Mouse (Mus musculus) gastrocnemius, adult 18-20 months (tissue): ENCODE measurements around the gene Traf2. TPM values are rescaled to one million over a fixed set of nuclear protein-coding genes. Genes with fewer than 3 reads are reported as not detected.

Experiments
- DNase-seq: peaks from one replicate; pipeline ENCODE4 v3.0.0; 2021; ENCODE audit warnings: low spot score
- long read RNA-seq, 2 experiments: library from polyadenylated mRNA; stranded (forward); transcript quantifications; one replicate each; pipeline ENCODE4 v2.0.0; 2021
- total RNA-seq, 2 experiments: library from RNA; stranded (reverse); gene quantifications; 2 replicates each; pipeline ENCODE4 v1.2.3; 2021

Traf2 gene
- total RNA-seq = 10 to 100 TPM; 13.7 to 15.1 TPM
- long read RNA-seq, experiment 1, transcript Traf2-202 (11 exons, 2,151 nt) = minor isoform, 5 of 54 reads
- long read RNA-seq, experiment 1, transcript Traf2-201 (11 exons, 3,044 nt) = major isoform, 34 of 54 reads
- long read RNA-seq, experiment 1, partial matches to known transcripts = 13 of 54 reads
- long read RNA-seq, experiment 1, other reads (novel, unspliced or antisense) = 2 of 54 reads
- long read RNA-seq, experiment 2, transcript Traf2-201 (11 exons, 3,044 nt) = major isoform, 20 of 29 reads
- long read RNA-seq, experiment 2, partial matches to known transcripts = 4 of 29 reads
- long read RNA-seq, experiment 2, other reads (novel, unspliced or antisense) = 1 of 29 reads

- peak; percentile 99 for DNase-seq
Observed at GRCm38 (mm10) chr2:25546811-25547491, at the start of gene Traf2. Gene Traf2 (minus strand): TSS chr2:25546940.

GRCm38 (mm10) chr2:25591863-25592262 is 45.1 kb upstream of the Traf2 start:
- DNase-seq = peak; percentile 56

DNA sequence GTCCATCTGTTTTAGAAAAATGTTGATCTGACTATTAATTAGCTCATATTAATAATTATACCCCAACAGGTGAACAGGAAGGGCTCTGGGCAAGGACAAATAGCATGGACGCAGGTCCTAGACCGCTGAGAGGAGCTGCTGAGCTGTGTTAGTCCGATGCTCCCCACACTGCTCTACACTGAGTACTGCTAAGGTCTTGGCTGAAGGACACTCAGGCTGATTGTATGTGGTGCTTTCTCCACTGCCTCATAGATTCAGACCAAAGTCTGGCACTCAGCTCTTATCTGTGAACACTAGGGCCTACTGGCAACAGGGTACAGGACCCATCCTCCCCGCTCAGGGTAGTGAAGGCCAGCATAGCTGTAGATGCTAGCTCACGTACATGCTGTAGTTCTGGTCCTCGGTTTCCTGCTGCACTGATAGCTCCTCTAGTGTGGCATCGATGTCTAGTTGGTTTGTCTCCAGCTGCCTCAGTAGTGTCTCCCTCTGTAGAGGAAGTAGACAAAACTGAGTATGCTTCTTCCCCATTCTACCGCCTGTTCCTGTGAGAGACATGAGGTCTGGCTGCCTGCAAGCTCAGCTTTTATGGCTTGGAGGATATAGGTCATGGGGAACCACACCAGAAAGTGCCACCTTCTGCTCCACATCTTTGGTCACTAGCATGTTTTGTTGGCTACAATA is 41.6 kb upstream of the Traf2 start:
- DNase-seq = no peak

DNA sequence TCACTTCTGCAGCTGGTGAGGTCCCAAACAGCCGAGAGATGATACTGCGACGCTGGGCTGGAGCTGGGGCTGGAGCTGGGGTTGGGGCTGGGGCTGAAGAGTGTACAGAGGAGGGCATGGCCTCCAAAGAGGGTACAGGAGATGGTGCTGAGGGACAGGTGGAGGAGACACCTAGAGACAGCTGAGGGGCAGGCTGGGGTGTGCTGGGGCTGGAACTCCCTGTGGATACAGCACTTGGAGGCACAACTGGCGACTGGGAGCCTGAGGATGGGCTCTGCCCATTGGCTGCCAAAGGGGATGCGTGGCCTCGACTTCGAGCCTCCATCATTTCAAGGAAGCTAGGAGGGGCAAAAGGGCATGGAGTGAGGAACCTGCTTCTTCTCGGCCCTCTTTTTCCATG is 40.5 kb upstream of the Traf2 start:
- no peak for DNase-seq

DNA sequence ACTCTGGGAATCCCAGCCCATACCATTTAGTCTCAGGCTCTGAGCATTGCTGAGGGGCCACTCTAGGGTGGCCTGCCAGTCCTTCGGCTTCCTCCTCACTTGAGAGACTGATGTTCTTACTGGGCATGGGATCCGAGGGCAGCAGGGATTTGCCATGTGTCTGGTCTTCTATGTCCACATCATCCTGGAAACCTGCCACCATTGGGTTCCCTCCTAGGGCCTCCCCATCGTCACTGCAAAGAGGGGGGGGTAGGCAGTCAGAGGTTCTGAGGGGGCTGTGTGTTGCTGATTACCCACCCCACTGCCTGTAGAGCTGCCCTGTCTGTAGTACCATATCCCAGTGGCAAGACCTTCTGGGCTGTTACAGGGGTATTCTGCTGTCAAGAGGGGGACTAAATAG is 38.9 kb upstream of the Traf2 start:
- DNase-seq = no peak

- DNase-seq = no peak
Observed at GRCm38 (mm10) chr2:25584856-25585255, 38.1 kb upstream of the Traf2 start.

DNA sequence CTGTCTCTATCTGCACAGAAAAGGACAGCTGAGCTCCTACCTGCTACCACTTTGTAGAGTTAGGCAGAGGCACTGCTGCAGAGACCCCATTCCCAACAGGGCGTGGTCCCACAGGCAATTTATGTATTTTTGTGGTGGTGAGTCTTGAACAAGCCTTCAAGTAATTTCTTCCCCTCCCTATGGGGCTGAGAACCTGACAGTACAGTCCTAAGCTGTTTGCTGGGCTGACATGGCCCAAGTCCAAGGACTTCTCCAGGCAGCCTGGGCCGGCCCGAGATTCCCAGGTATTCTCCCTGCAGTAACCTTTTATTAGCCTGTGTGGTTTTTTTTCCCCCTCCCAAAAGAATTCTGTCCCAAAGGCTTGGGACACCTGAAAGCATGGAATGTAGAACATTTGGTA is 37.4 kb upstream of the Traf2 start:
- DNase-seq = no peak

DNA sequence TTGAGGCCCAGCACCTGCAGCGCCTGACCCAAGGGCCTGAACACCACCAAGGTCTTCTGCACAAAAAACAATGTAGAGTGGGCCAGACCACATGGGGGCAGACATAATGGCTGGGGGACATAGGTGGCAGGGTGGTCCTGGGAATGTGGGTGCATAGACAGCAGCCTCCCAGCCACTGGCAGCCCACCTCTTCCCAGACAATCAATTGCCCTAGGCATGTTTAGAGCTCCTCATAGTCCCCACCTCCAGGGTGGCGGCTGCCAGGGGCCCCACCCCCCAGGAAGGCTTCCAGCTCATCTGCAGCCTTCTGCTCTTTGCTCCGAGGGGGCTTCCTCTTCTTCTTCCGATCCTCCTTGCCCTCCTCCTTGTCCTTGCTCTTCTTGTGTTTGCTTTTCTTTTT is 36.8 kb upstream of the Traf2 start:
- no peak for DNase-seq

GRCm38 (mm10) chr2:25583120-25583481 is 36.4 kb upstream of the Traf2 start:
- DNase-seq = no peak

GRCm38 (mm10) chr2:25582466-25583119 is 35.9 kb upstream of the Traf2 start:
- DNase-seq = no peak

DNA sequence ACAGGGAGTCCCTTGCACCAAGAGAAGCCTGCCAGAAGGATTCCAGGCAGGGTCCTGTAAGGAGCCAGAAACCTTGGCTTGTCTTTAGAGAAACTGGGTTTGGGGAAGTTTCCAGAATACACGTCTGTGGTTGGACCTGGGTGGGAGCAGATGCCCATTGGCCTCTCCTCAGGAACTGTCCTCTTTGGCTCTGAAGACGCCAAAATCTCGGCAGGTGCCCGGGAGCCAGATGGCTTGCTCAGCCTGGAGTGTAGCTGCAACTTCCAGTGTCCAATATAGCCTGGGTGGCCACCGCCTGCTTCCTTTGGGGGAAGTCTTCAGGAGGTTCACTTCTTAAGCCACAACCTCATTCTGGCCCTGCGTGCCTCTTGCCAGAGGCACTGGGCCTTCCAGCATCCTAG is 35.2 kb upstream of the Traf2 start:
- no peak for DNase-seq

DNA sequence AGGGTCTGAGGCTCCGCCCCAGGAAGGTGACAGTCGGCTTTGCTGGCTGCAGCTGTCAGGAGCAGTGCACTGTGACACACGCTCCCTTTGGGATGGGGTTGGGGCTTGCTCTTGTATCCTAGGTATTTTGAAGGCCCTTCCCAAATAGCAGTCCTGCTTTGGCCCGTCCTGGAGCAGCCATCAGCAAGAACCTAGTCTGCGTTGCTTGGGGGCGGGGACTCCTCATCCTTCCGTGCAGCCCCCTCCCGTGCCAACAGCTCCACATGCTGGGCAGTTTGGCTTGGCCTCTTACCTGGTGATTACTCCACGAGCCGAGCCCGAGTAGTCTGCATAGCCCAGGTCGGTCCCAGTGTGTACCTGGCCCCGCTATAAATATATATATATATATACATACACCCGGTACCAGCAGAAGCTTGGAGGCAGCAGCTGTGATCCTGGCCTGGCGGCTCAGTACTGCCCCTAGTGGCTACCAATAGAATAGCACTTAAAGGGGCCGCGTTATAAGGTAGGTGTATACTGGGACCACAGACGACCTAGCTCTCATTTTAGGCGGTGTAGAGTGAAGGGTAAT is 34.6 kb upstream of the Traf2 start, which contains the start of gene Ajm1:
Gene Ajm1, minus strand, starts transcription at position 464 of the 571 bp plus-strand sequence.
- DNase-seq = peak; percentile 62

DNA sequence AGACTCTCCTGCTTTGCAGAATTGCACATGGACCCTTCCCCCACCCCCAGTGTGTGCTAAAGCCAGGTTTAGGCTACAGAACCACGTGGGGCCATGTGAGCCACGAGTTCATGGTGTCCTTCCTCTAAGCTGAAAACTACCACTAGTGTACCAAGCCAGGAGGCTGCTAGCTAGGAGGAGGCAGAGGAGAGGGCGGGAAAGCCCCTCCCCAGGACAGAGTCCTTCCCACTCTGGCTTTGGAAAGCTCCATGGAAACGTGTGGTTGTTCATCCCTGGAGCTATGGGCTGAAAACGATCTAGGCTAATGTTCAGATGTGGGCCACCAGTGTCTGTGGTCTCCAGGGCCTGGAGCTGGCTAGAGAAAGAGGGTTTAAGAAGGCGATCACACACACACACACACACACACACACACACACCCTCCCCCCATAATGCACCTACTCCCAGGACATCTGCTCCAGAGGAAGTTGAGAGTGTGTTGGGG is 33.9 kb upstream of the Traf2 start:
- no peak for DNase-seq

DNA sequence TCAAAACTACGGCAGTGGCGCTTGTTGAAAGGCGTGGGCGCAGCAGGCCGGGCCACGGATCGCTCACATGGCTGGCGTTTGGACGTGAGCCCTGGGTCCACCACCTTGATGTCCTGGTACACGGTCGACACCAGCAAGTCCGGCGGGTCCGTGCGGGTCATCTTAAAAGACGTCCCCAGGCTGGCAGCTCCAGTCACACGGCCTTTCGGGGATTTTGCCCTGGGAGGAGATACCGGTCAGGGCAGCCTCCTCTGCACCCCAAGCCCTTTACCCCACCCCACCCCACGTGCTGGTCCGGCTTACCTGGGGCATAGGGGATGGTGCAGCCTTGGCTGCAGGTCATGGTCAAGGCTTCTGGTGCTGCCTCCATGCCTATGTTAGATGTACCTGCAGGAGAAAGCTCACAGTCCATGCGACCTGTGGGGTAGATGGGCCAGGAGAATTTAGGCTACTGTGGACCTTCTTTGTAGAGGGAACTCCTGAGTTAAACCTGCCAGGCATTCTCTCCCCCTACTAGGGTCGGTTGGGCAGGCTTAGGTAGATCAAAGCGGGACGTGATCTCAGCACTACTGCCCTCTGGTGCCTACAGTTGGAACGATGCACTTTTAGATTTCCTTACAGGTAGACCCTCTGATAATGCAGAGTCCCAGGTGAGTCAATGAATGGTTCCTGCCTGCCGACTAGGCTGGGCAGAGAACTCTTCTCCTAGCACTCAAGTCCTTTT is 33.2 kb upstream of the Traf2 start:
- DNase-seq = no peak

- DNase-seq = no peak
Observed at GRCm38 (mm10) chr2:25578796-25579736, 32.3 kb upstream of the Traf2 start.

DNA sequence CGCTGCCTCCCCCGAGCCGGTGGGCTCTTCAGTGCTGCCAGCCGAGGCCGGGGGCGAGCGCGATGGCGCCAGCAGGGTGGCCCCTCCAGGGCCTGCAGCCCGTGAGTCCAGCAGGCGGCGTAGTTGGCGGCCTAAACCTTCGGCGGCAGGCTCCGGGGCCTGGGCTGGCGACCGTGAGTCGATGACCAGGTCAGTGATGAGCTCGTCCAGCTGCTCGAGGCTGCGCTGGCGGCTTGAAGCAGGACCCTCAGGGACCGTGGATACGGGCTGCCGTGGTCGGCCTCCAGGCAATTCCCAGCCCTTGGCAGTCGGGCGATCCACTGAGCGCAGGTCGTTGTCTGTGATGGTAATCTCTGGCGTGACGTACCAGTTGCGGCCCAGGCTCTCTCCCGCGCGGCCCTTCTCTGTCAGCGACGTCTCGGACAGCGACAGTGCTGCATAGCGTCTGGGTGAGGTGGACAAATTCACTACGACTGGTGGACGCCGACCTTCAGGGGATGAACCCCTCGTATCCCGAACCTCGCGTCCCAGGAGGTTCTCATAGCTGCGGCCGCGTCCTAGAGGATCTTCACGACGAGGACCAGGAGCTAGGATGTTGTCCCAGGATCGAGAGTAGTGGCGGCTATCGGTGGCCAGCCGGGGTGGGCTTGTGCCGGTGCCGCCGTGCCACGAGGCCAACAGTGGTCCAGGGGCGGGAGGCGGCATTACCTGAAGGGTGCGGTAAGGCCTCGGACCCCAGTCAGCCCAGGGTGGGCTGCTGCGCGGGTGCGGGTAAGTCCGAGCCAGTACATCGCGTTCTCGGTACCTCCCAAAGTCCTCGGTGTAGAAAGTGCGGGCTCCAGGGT is 31.4 kb upstream of the Traf2 start:
- DNase-seq = no peak

GRCm38 (mm10) chr2:25576965-25577891 is 30.5 kb upstream of the Traf2 start:
- no peak for DNase-seq
